Mouse (Mus musculus) heart, postnatal 0 days (tissue): ENCODE measurements at regions not wholly inside any gene's neighbourhood (a gene's known extent, or its start where the extent isn't known, plus 50 kb on each side); places are given as distances from the start of the nearest gene placed in this dataset.

ENCODE experiments used
- ATAC-seq: fragments of 200-750 bp; cut with Nextera tagmentation; 2 replicates; pipeline ENCODE4 v1.8.0; 2017; ENCODE audit warnings: low read depth, moderate number of reproducible peaks, moderate library complexity; ENCODE audit not compliant: insufficient read depth
- DNase-seq: peaks from one replicate; pipeline ENCODE4 v3.0.0-alpha.2; 2016; ENCODE audit warnings: low spot score
- H3K27ac ChIP-seq: fragments of 300-500 bp; sonication (generic); 2 replicates; pipeline ENCODE4 v1.5.1; 2014; ENCODE audit warnings: low read depth, mild to moderate bottlenecking
- H3K27me3 ChIP-seq: fragments of 300-500 bp; sonication (generic); 2 replicates; pipeline ENCODE4 v1.6.1; 2014; ENCODE audit warnings: low read length, mixed read lengths; ENCODE audit not compliant: control insufficient read depth, insufficient read depth
- H3K36me3 ChIP-seq: fragments of 300-500 bp; sonication (generic); replicated peaks from 2 replicates; pipeline ENCODE4 v1.6.1; 2014; ENCODE audit warnings: low read length, mixed read lengths; ENCODE audit not compliant: control insufficient read depth, insufficient read depth
- H3K4me1 ChIP-seq: fragments of 300-500 bp; sonication (generic); 2 replicates; pipeline ENCODE4 v1.6.1; 2014; ENCODE audit warnings: antibody characterized with exemption; ENCODE audit not compliant: control insufficient read depth, insufficient read depth
- H3K4me2 ChIP-seq: fragments of 300-500 bp; sonication (generic); 2 replicates; pipeline ENCODE4 v1.6.1; 2014; ENCODE audit warnings: low read depth, mild to moderate bottlenecking, low read length, moderate library complexity
- H3K4me3 ChIP-seq: fragments of 300-500 bp; sonication (generic); 2 replicates; pipeline ENCODE4 v1.5.1; 2014; ENCODE audit warnings: low read depth, low read length
- H3K9ac ChIP-seq: fragments of 300-500 bp; sonication (generic); replicated peaks from 2 replicates; pipeline ENCODE4 v1.6.1; 2014; ENCODE audit warnings: low read depth, low read length, mixed read lengths
- H3K9me3 ChIP-seq: fragments of 300-500 bp; sonication (generic); replicated peaks from 2 replicates; pipeline ENCODE4 v1.6.1; 2016; ENCODE audit warnings: low read length; ENCODE audit not compliant: control insufficient read depth
- CTCF ChIP-seq: IDR thresholded peaks from 2 replicates; pipeline ENCODE4 v1.5.1; 2016; ENCODE audit warnings: antibody characterized with exemption, control low read depth, low read depth
- EP300 ChIP-seq: IDR thresholded peaks from 2 replicates; pipeline ENCODE4 v1.6.1; 2016; ENCODE audit warnings: antibody characterized with exemption, low read depth
- WGBS: fragments of 180-500 bp; shearing (Covaris S2); extraction: QIAGEN DNeasy Blood & Tissue Kit; methylation state at CpG from one replicate; pipeline ENCODE4 v1.1.7; 2014; 5-methylcytosine and 5-hydroxymethylcytosine counted together

- H3K9ac ChIP-seq: no peak overlapping the region
- no peaks in the 10 kb centered on the region for H3K9me3 ChIP-seq
- no peak overlapping the region for H3K4me2 ChIP-seq
- no peaks in the 10 kb centered on the region; the same call in 1 of the 2 replicates for H3K4me1 ChIP-seq
- no peak for ATAC-seq
- TF ChIP-seq CTCF (no peak), EP300 (no peak)
- H3K36me3 ChIP-seq: no peaks in the 10 kb centered on the region
- no peaks in the 10 kb centered on the region for H3K27me3 ChIP-seq
- no peak overlapping the region for H3K4me3 ChIP-seq
- no peak overlapping the region for H3K27ac ChIP-seq
- DNase-seq: no peak
- WGBS: 90% methylated on average over 3 of the region's 3 CpGs
Measured at GRCm38 (mm10) chr1:137372236-137372635, 412.0 kb upstream of the Nr5a2 start.

DNA sequence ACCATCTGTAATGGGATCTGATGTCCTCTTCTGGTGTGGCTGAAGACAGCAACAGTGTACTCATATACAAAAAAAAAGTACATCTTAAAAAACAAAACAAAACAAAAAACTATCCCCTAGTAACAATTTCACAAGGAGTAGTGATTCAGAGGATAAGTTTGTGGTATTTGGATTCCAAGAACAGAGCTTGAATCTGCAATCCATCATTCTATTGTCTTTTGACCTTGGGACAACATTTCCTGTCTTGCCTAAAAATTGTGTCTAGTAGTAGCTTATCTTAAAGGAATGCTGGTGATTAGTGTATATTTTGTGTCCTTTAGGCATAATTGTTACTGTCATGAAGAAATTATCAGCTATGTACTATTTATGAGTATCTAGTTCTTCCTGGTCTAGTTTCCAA, 404.1 kb upstream of the Nr5a2 start:
- DNase-seq (no peak), ATAC-seq (no peak)
- no peaks in the 10 kb centered on the region for H3K27me3 ChIP-seq
- TF ChIP-seq CTCF: no peak
- TF ChIP-seq EP300: no peak
- no peak overlapping the region for H3K4me2 ChIP-seq
- H3K9me3 ChIP-seq: no peaks in the 10 kb centered on the region
- no peaks in the 10 kb centered on the region for H3K4me1 ChIP-seq
- H3K9ac ChIP-seq: no peak overlapping the region
- no peak overlapping the region for H3K27ac ChIP-seq
- H3K4me3 ChIP-seq: no peak overlapping the region
- H3K36me3 ChIP-seq: no peaks in the 10 kb centered on the region

DNA sequence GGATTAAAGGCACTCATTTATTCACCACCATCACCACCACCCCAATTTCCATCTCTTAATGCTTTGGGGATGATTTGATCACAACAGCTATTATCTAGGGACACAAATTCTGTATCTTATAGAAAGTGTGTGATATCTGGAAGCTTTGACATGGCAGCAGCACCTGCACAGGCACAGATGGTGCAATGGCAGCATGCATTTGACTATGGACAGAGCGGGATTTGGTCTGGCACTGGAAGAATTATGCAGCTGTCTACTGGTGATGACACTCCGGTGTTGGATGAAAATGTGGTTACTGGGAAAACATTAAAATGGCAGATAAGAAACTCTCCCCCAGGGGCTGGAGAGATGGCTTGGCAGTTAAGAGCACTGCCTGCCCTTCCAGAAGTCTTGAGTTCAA, 403.7 kb upstream of the Nr5a2 start:
- ATAC-seq (no peak), DNase-seq (no peak)
- TF ChIP-seq CTCF (no peak), EP300 (no peak)
- Histone ChIP-seq H3K4me1 (no peaks in the 10 kb centered on the region), H3K4me2 (no peak overlapping the region), H3K27me3 (no peaks in the 10 kb centered on the region), H3K9ac (no peak overlapping the region), H3K36me3 (no peaks in the 10 kb centered on the region), H3K9me3 (no peaks in the 10 kb centered on the region), H3K27ac (no peak overlapping the region), H3K4me3 (no peak overlapping the region)
- 94% methylated on average over 2 of the region's 2 CpGs for WGBS

DNA sequence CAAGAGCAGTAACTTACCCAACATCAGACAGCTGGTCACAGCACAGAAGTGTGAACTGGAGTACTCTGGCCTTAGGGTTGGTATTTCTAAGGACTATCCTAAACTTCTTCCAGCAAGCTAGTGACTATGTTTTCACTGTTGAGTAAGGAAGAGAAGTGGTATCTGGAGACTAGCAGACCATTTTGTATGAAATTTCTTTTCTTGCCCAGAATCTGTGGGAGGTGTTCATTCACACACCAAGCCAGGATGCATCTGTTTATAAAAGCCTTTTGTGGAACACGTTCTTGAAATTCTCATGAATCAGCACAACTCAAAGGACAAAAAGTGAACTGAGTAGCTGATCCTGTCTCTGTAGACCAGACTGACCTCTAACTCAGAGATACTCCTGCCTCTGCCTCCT, 403.3 kb upstream of the Nr5a2 start:
- no peak for TF ChIP-seq EP300
- TF ChIP-seq CTCF: no peak
- no peak overlapping the region for H3K9ac ChIP-seq
- H3K9me3 ChIP-seq: no peaks in the 10 kb centered on the region
- no peaks in the 10 kb centered on the region for H3K36me3 ChIP-seq
- no peaks in the 10 kb centered on the region for H3K27me3 ChIP-seq
- H3K4me2 ChIP-seq: no peak overlapping the region
- H3K4me1 ChIP-seq: no peaks in the 10 kb centered on the region
- DNase-seq (no peak), ATAC-seq (no peak)
- H3K27ac ChIP-seq: no peak overlapping the region
- WGBS: 34% methylated on average over 1 of the region's 1 CpGs
- H3K4me3 ChIP-seq: no peak overlapping the region

- no peaks in the 10 kb centered on the region for H3K36me3 ChIP-seq
- H3K9me3 ChIP-seq: no peaks in the 10 kb centered on the region
- no peaks in the 10 kb centered on the region for H3K4me1 ChIP-seq
- H3K4me2 ChIP-seq: no peak overlapping the region
- H3K27ac ChIP-seq: no peak overlapping the region
- DNase-seq (no peak), ATAC-seq (no peak)
- H3K4me3 ChIP-seq: no peak overlapping the region
- H3K27me3 ChIP-seq: no peaks in the 10 kb centered on the region
- WGBS: 77% methylated on average over 16 of the region's 16 CpGs
- no peak overlapping the region for H3K9ac ChIP-seq
- TF ChIP-seq EP300 (no peak), CTCF (no peak)
Measured at GRCm38 (mm10) chr1:137360688-137361570, 400.7 kb upstream of the Nr5a2 start.
